Mouse (Mus musculus) adrenal gland, postnatal 4 days (tissue): ENCODE data around the gene Strada. TPM values are rescaled to one million over a fixed set of nuclear protein-coding genes. Genes with fewer than 3 reads are reported as not detected.
"Not testable (repeated sequence)": the region's sequence is repeated elsewhere in the genome, so short reads cannot be mapped to it uniquely, and the experiment has no call there.

Experiments used
- DNase-seq, 2 experiments: peaks; one replicate each; pipeline ENCODE4 v3.0.0; 2021 to 2022; ENCODE audit warnings: low spot score in 2 of 2, mixed read lengths in 2 of 2
- total RNA-seq, 2 experiments: library from RNA; stranded (reverse); gene quantifications; 2 replicates each; pipeline ENCODE4 v1.2.3; 2021

Gene Strada
- total RNA-seq, 2 experiments from 2014 or later = 19.3 to 20.1 TPM

DNA sequence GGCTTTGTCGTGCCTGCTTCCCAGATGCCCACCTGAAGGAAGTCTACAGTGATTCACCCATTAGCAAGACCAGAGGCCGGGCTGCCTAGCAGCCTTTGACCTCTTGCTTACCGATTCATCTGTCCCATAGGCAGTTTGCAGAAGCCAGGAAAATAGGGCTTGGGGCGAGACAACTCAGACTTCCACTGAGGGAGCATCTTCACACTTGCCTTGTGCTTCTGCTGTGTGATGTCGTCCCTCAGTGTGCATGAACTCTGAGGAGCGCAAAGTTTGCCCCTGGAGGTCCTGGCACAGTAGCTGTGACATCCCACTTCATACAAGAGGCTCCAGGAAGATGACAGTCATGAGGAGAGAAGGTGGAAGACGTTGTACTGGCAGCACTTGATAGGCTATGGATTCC lies 44.8 kb downstream of the Strada start:
- DNase-seq = no peak

DNA sequence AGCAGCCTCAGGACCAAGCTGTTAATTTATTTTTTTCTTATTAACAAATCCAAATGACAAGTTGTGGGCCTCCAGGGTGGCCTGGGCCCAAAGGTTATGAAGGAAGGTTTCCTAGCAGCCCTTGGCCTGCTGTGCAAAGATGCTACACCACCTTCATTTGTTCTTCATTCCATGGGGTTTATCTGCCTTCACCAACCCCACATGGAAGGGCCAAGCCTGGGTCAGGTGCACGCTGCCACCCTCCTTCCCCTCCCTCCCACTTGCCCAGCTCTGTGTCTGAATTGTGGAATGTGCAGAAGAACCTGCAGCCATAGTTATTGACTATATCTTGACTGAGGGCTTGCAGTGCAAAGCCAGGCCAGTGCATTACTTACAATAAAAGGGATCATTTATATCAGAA lies 45.7 kb downstream of the Strada start:
- no peak for DNase-seq

DNA sequence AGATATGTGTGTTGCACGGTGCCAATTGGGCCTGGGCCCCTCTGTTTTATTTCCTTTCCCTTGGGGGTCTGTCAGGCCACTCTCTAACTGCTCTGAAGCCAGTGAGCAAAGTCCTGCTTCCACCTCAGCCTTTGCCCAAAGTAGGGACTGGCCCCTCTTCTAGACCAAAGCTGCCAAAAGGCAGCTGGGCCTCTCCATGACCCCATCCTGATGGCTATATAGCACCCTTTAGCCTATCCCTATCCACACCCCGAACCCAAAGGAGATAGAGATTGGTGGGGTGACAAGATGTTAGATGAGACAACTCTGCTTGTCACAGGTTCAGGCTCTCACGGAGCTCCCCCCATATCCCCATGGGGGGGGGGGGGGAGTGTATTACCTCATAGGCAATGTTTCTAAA lies 46.2 kb downstream of the Strada start:
- no peak for DNase-seq

DNA sequence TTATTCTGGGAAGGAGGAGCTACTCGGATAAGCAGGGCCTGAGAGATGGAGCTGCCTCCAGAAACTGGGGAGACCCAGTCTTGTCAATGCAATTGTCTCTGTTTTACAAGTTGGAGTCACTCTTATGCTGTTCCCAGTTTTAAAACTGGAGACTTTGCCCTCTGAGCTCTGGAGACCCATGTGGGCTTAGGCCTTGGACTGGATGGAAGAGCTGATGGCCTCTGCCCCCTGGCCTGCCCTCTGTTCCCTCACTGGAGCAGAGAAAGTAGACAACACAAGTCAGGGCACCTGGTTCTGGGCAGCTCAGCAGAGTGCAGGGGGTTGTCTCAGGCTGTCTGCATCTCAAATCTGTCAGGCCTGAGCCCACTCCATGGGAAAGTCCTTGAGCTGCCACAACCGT lies 47.2 kb downstream of the Strada start:
- no peak for DNase-seq

DNA sequence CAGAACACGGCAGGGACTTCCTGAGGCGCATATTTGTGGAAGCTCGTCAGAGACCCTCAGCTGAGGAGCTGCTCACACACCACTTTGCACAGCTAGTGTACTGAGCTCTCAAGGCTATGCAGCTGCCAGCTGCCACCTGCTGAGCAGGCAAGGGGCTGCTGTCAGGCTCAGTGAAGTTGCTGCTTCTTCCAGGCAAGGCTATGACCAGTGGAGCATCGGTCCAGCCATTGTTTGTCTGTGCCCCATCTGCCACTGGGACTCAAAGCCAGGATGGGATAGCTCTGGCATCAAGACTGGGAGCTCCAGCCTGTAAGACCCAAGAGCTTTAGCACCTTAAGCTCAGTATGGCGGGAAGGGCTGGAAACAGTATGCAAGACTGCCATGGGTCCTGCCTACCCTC lies 47.9 kb downstream of the Strada start:
- no peak for DNase-seq

DNA sequence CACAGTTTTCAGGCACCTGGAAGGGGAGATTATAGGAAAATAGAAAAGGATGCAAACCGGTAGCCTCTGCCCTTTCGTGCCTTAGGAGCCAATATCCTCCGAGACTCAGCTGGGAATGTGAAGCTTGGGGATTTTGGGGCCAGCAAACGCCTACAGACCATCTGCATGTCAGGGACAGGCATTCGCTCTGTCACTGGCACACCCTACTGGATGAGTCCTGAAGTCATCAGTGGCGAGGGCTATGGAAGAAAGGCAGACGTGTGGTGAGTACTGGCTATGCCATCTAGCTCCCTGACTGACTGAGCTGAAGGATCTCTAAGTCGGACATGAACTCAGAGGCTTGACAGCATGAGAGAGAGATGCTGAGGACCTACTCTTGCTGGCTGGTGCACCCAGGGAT lies 49.8 kb downstream of the Strada start:
- DNase-seq = no peak

DNA sequence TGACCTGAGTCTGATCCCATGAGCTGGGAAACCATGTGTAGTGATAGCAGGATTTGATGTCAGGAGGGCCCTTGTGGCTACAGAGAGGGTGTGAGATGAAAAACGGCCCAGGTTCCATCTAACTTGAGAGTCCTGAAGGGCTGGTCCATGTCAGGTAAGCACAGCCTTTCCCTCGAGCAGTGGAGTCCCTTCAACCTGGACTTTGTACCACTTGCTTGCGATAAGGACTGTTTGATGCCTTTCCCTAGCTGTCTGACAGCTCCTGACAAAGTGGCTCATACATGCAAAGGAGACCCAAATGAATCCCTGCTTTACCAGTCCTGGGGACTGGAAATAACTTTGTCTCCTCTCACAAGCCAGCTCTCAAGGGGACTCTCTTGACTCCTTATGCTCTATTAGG lies 50.7 kb downstream of the Strada start:
- DNase-seq = no peak

DNA sequence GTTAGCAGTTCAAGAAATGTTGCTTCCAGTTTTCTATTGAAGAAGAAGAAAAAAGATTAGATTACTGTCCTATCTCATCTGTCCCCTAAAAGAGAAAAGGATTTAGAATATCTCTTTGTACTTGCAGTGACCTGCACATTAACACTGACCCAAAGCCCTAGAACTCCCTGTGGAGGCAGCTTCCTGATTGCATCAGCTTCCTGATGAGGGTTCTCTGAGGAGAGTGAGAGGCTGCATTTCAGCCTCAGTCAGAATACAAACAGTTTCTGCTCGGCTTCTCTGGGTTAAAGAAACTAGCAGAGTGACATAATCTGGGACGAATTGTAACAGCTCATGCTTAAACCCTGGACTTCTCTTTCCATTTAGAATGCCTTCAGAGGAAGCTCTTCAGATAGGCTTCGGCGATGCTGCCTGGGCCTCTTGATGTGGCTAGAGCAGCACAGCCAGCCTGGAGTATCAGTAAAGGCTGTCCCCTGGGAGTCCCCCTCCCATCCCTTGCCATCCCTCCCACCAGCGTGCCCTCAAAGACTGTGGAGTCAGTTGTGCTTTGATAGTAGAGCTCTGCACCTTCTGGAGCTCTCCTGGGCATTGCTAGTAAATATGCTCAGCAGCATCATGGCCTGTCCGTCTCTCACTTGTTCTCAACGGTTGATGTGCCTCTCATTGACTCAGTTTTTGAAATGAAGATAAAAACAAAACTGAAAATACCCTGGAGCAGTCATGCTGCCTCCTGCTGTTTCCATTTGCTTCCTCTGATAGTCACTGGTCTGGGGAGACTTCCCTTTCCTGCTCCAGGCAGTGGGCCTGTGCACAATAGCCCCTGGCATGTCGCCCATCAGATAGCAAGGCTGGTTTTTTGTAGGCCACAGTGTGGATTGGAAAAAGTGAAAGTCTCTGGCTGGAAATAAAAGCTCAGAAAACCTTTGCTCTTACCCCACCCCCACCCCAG lies 67.1 kb downstream of the Strada start:
- peak; percentile 50 to 82 for DNase-seq

DNA sequence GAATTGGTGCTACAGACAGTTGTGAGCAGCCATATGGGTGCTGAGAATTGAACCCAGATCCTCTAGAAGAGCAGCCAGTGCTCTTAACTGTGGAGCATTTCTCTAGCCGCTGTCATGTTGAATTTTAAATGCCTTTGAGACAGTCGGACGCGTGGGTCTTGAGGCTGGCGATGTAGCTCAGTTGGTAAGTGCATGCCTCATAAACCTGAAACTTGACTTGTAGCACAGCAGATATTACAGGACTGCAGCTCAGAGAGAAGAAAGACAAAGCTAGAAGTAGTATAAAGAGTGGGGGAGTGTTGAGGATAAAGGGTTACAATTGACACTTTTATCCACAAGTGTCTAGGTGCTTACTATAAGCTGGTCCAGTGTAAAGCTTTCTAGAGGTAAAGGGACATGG lies 69.5 kb downstream of the Strada start:
- no peak for DNase-seq

DNA sequence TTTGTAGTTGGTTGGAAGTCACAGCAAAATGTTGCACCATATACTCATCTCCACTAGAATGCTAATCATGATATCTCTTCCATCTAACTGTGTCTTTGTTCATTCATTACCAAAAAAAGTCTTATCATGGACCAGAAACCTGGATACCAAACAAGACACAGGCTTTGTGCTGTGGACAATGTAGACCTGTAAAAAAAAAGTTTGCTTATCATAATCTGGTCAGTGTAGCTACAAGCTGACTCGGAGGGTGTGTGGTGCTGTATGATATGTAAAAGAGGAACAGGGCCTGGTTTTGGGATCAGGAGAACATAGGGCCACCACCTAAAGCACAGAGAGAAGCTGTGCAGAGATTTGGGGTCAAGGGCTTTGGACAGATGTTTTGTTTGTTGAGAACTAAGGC lies 72.5 kb downstream of the Strada start:
- DNase-seq = no peak

DNA sequence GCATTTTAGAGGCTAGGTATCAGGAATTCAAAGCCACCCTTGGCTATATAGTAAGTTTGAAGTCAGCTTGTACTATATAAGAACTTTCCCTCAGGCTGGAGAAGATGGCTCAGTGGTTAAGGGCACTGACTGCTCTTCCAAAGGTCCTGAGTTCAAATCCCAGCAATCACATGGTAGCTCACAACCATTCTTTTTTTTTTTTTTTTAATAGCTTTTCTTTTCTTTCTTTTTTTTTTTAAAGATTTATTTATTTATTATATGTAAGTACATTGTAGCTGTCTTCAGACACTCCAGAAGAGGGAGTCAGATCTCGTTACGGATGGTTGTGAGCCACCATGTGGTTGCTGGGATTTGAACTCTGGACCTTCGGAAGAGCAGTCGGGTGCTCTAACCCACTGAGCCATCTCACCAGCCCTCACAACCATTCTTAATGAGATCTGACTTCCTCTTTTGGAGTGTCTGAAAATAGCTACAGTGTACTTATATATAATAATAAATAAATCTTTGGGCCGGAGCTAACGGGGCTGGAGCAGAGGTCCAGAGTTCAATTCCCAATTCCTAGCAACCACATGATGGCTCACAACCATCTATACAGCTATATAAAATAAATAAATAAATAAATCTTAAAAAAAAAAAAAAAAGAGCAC lies 75.1 kb downstream of the Strada start:
- DNase-seq = not testable (repeated sequence)

DNA sequence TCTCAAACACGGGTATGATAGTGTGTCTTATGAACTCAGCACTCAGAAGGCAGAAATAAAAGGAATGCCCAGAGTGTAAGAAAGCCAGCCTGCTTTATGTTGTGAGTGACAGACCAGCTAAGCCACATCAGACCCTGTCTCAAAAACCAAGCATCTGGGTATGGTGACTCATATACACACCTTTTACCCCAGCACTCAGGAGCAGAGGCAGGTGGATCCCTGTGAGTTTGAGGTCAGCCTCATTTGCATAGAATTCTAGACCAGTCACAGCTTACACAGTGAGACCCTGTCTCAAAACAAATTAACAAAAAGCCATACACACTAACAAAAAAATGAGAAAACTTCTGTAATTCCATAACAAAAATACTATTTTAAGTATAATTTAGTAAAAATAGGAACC lies 76.1 kb downstream of the Strada start:
- no peak for DNase-seq

DNA sequence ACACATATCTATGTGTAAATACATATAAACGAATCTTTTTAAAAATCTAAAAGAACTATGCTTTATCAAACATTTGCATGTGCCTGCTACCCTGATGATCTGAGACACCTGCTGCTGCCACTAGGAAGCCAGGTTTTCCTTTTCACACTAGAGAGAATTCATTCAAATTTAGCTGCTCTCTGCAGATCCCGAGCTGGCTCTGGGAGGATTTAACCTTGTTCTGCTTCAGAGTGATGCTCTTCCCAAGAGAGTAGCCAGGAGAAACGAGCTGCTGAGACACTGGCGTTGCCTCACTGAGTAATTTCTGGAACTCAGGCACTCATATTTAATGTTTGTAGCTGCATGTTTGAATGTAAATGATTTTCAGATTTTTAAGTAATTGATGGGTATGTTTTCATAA lies 77.2 kb downstream of the Strada start:
- DNase-seq = no peak

DNA sequence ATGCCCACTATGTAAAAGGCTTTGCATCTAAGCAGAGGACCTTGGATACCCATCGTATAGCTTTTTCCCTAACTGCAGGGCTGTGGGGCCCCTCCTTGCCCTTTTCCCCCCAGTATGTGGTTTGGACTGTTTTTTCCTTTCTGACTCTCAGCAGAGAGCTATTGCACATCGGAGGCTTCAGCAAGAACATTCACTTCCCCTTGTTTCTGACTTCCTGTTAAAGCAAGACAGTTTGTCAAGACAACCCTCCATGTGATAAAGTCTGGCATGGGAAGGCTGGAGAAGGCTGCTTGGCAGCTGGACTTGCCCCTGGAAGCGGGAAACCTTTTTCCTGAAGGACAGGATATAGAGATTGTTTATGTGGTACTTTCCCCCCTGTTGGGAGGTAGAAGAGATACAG lies 79.2 kb downstream of the Strada start:
- no peak for DNase-seq

DNA sequence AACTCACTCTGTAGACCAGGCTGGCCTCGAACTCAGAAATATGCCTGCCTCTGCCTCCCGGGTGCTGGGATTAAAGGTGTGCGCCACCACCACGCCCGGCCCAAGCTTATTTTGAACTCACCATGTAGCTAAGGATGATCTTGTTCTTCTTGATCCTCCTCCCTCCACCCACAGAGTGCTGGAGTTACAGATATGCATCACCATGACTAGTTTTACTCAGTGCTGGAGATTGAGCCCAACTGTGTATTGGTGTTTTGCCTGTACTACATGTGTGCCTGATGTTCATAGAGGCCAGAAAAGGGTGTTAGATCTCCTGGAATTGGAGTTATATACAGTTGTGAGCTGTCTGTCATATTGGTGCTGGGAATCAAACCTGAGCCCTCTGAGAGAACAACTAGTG lies 79.7 kb downstream of the Strada start:
- DNase-seq = no peak

Other genes with a start within 250 kb of the Strada start
- gene Cyb561, start 248.8 kb downstream of the Strada start, total RNA-seq = 100 to 1,000 TPM; 189 to 197 TPM
- gene Ace, start 234.2 kb downstream of the Strada start, total RNA-seq = 10 to 100 TPM; 12.3 to 19.9 TPM
- gene Ace3, start 207.5 kb downstream of the Strada start, total RNA-seq = not detected
- under 1 TPM; 0.31 to 0.92 TPM for gene Kcnh6, start 194.0 kb downstream of the Strada start, total RNA-seq
- 10 to 100 TPM; 87.2 to 88.1 TPM for gene Dcaf7, start 165.3 kb downstream of the Strada start, total RNA-seq
- 10 to 100 TPM; 27.3 to 28.6 TPM for gene Taco1, start 136.1 kb downstream of the Strada start, total RNA-seq
- gene Map3k3, start 117.6 kb downstream of the Strada start, total RNA-seq = 10 to 100 TPM; 55.5 to 60.6 TPM
- gene Gm10840, start 41.3 kb downstream of the Strada start, total RNA-seq = not detected
- 10 to 100 TPM; 39.8 to 48.2 TPM for gene Limd2, start 41.3 kb downstream of the Strada start, total RNA-seq
- gene Ccdc47, start 14.2 kb upstream of the Strada start, total RNA-seq = 10 to 100 TPM; 86.3 to 89.6 TPM
- gene Ddx42, start 14.8 kb upstream of the Strada start, total RNA-seq = 10 to 100 TPM; 74.4 to 76.2 TPM
- gene Ftsj3, start 53.9 kb upstream of the Strada start, total RNA-seq = 10 to 100 TPM; 69.3 to 71.0 TPM
- 100 to 1,000 TPM; 131 to 138 TPM for gene Psmc5, start 54.0 kb upstream of the Strada start, total RNA-seq
- 100 to 1,000 TPM; 104 to 117 TPM for gene Smarcd2, start 70.8 kb upstream of the Strada start, total RNA-seq
- gene Tcam1, start 74.5 kb upstream of the Strada start, total RNA-seq = under 1 TPM; 0.25 to 0.34 TPM
- gene Gh, start 99.7 kb upstream of the Strada start, total RNA-seq = under 1 TPM in 1 of 2 experiments, not detected in 1; 0.37 TPM
- gene Cd79b, start 112.6 kb upstream of the Strada start, total RNA-seq = 1 to 10 TPM; 2.8 to 5.2 TPM
- 1 to 10 TPM; 1.0 to 3.0 TPM for gene Scn4a, start 151.1 kb upstream of the Strada start, total RNA-seq
- gene Prr29, start 163.3 kb upstream of the Strada start, total RNA-seq = not detected
- gene Icam2, start 185.9 kb upstream of the Strada start, total RNA-seq = 10 to 100 TPM; 21.8 to 24.3 TPM